Mouse (Mus musculus): ENCODE results near the gene Lrrc75a. TPM values are rescaled to one million over a fixed set of nuclear protein-coding genes. Genes with fewer than 3 reads are reported as not detected.
A peak's percentile ranks its signal among the peaks of the same experiment; 100 is the strongest.

The Lrrc75a gene
- total RNA-seq, 2 experiments from 2014 or later, result 13.0 to 14.2 TPM

DNA sequence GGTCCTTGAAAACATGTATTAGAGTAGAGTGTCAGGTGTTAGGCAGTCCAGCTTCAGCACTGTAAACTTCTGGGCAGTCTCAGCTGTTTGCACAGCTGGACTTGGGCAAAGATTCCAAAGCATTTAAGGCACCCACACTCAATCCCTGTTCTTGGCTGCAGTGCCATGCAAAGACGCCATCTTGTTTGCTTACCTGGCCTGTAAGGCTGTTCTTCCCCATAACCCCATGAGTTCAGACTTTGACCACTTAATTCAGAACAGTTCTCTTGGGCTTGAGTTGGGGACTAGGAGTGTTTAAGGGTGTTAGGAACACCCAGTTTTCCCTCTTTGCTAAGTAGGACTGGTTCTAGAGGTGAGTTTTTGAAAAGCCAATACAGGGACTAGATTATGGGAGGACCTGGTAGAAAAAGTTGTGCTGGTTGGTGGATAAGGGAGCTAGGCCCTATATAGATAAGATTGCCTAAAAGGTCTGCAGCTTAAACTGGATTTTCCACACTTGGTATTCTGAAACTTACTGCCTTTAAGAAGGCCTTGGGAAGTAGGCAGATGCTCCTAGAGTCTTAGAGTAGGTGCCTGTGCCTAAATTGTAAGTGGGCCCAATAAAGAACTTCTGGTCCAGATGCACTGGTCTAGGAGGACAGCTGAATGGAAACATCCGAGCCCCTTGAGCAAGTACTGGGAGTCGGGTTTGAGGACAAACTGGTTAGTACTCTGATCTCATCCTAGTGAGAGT, 43.3 kb downstream of the Lrrc75a start:
- intact Hi-C loops (cut with DNase I), result no loop called here
- no peak for DNase-seq (ENCODE audit: extremely low spot score in 1 of 2, low spot score in 2 of 2)

DNA sequence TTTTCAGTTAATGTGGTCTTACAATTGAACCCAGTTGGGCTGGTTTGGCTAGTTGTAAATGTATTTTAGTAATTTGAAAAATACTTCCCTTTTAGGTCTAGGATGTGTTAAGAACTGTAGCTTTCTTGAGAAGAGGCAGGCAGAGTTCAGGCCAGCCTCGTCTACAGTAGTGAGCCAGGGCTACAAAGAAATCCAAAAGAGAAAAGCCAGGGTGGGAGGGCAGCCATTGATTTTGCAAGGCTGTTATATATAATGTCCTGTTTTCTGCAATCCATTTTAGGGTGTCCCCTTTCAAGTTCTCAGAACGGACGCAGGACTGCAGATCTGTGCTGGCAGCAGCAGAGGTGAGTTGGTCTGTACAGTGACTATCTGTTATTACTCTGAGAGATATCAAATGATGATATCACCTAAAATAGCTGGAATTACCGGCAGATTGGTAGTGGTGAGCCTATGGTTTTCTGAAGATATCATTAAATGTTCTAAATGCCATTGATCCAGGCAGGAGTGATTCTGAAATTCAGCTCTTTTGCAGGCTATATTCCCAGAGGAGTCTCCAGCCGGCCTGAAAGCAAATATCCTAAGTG, 44.1 kb downstream of the Lrrc75a start:
- DNase-seq (ENCODE audit: extremely low spot score in 1 of 2, low spot score in 2 of 2), result no peak
- intact Hi-C loops (cut with DNase I), result no loop called here

DNA sequence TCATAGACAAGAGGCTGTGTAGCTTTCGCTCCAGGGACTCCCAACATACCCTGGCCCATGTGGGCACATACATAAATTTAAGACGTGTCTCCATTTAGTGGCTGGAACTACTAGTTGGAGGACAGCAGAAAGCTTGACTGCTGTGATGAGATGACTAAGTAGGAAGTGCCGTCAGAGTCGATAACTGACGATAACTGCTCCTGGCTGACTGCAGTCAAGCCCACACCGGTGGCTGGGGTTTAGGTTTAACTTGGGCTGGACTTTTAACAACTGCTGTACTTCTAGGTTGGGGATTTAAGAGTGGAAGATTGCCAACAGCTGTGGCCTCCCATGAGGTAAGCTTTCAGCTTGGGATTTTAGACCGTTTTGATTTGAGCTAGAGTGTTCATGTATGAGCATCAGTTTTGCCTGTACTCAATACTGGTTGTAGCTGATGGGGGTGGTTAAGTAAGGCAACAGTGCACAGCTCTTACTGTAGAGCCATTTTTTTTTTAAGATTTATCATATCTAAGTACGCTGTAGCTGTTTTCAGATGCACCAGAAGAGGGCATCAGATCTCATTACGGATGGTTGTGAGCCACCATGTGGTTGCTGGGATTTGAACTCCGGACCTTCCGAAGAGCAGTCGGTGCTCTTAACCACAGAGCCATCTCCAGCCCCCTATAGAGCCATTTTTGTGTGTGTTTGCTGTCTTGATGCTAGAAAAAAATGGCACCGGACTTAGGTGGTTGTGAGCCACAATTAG, 44.8 kb downstream of the Lrrc75a start:
- DNase-seq (ENCODE audit: extremely low spot score in 1 of 2, low spot score in 2 of 2), result no peak
- intact Hi-C loops (cut with DNase I), result loop anchor here (2.0 kb wide), 1 partner anchor 53 kb away; the partner anchor contains the start of gene Ubb

DNA sequence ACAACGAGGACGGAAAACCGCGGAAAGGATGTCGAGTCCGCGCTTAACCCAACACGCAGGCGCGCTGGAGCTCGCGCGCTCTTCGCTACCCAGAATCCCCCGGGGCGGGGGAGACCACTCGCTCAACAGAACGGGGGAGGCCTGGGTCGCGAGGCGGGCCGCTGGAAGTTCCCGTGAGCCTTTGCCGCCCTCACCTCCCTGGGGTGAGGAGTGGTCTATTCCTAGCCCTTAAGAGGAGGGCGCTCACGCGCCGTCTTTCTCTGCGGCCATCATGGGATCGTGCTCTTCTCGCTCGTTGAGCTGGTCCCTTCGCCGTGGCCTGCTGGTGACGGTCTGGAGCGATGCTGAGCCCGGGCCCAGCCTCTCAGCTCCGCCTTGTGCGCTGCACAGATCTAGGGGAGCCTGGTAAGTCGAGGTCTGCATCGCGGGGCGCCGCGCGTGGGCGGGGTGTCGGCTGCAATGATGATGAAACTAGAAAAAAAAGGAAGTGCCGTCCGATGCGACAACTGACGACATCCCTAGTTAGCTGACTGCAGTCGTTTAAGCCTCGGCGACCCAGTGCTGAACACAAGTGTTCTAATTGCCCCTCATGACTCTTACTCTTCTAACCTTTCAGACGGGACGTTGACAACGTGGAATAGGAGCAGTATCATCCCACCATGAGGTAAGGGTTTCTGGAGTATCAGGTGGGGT, 45.6 kb downstream of the Lrrc75a start:
- intact Hi-C loops (cut with DNase I), result loop anchor here (2.0 kb wide), 1 partner anchor 52 kb away; the partner anchor contains the start of gene Ubb
- peak; percentile 97 to 98 for DNase-seq (ENCODE audit: extremely low spot score in 1 of 2, low spot score in 2 of 2)

DNA sequence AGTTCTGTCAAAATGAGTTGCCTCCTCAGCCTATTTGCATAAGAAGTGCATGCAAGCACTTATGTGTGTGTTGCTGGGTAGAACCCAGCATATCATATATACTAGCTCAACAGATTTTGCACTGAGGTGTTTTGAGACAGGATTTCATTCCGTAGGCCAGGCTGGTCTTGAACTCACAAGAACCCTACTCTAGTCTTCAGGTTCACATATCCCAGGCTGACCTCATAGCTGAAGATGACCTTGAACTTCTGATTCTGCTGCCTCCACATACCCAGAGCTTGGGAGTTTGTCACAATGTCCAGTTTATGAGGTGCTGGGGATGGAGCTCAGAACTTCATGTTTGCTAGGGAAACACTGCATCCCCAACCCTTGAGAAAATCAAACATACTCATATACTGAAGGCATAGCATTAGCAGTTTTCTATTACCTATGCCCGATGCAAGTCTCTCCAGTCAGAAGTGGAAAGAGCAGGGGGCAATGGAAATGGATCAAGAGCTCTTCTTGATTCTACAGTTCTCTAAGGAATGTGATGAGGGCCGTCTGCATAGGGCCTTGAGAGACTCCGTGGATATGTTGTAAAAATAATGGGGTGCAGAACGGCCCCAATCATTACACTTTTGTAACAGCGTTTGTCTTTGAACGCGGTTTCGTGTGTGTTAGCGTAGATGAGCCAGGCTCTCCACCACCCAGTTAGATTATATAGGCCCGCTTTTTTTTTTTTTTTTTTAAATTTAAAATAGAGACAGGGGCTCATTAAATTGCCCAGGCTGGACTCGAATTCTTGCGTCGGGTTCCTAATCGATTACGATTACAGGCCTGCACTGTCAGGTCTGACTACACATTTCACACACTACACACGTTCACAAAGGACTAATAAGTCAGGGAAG, 46.3 kb downstream of the Lrrc75a start:
- no peak for DNase-seq (ENCODE audit: extremely low spot score in 1 of 2, low spot score in 2 of 2)
- intact Hi-C loops (cut with DNase I), result loop anchor here (2.0 kb wide), 1 partner anchor 51 kb away; the partner anchor contains the start of gene Ubb

DNA sequence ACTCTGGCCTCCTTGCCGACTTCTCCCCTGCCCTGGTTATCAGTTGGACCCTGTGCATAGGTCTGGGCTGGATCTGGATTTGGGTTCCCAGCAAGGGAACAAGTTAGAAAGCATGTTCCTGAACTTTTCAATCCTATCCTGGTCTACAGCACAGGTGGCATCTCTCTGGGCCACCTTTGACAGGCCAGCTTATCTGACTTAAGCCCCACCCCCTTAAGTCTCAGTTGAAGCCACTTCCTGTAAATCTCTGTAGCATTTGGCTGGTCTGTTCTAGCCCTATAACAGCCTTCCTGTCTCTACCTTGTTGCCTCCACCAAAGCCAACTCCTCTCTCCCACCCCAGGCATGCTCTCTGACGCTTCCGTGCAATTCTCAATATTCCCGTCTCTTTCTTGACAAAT, 49.8 kb downstream of the Lrrc75a start:
- no peak for DNase-seq (ENCODE audit: extremely low spot score in 1 of 2, low spot score in 2 of 2)
- intact Hi-C loops (cut with DNase I), result no loop called here

DNA sequence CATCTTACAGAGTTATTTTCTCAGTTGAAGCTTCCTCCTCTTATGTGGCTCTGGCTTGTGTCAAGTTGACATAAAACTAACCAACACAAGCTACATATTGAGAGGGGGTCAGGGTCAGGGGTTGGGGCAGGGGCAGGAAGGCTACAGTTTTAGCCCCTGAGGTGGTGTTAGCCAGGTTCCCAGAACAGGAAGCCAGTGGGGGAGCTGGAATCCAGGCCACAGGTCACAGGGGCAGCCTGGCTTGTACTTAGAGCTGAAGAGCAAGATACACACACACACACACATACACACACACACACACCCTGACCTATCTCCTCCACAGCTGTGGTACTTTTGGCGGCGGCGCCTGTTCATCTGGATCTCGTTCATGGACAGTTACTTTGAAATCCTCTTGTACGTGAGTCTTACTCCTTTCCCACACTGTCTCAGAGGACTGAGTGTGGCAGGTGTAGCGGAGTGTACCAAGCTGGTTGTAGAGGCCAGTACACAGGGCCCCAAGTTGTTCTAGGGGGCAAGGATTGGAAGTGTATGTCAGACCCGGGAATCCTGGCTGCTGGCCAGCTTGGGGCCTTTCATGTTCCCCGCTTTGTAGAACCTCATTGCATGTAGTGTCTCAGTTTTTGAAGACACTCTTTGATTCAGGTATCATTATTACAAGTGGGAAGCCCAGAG, 56.3 kb downstream of the Lrrc75a start:
- intact Hi-C loops (cut with DNase I), result no loop called here
- peak in 1 of 2 experiments; percentile 71 for DNase-seq (ENCODE audit: extremely low spot score in 1 of 2, low spot score in 2 of 2)

DNA sequence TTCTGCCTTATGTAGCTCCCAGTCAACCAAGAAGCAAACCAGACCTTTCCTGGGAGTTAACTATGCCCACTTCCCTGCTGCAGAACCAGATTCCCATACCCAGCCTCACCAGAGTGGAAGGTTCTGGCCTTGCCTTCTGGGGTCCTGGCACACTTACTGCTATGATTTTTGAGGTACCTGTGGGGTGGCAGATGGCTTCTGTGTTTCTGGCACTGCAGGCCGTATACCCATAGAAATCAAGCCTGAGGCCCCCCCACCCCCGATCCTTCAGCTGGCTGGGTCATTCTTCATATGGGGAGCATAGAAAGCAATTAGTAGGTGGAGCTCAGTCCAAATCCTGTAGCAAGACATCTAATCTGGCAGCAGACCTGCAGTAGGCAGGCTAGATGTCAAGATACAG, 57.3 kb downstream of the Lrrc75a start:
- DNase-seq (ENCODE audit: extremely low spot score in 1 of 2, low spot score in 2 of 2), result no peak
- intact Hi-C loops (cut with DNase I), result no loop called here

DNA sequence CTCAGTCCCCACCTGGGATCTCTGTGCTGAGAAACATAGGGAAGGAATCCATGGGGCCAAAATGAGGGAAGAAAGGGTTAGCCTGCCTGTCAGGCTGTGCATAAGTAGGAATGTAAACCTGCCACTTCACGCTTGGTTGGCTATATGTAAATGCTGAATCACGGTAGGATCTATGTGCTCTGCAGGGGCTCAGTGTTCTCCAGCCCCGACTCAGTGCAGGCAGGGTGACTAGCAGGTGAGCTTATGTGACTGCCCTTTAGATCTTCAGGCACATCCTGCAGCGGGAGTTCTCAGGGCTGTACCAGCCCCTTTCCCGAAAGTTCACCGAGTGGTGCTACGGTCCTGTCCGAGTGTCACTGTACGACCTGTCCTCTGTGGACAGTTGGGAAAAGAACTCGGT, 58.9 kb downstream of the Lrrc75a start:
- intact Hi-C loops (cut with DNase I), result no loop called here
- no peak for DNase-seq (ENCODE audit: extremely low spot score in 1 of 2, low spot score in 2 of 2)

DNA sequence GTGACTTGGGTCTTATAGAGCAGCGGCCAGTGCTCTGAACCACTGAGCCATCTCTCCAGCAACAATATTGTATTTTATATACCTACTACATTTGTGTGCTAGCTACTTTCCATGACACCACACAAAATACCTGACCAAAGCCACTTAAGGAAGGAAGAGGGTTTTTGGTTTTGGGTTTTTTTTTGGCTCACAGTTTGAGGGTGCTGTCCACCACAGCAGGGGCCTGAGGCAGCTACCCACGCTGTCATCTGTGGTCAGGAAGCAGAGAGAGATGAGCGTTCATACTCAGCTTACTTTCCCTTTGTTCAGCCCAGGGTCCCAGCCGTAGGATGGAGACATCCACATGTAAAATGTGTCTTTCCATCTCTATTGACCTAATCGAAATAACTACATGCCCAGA, 61.3 kb downstream of the Lrrc75a start:
- intact Hi-C loops (cut with DNase I), result no loop called here
- no peak for DNase-seq (ENCODE audit: extremely low spot score in 1 of 2, low spot score in 2 of 2)

DNA sequence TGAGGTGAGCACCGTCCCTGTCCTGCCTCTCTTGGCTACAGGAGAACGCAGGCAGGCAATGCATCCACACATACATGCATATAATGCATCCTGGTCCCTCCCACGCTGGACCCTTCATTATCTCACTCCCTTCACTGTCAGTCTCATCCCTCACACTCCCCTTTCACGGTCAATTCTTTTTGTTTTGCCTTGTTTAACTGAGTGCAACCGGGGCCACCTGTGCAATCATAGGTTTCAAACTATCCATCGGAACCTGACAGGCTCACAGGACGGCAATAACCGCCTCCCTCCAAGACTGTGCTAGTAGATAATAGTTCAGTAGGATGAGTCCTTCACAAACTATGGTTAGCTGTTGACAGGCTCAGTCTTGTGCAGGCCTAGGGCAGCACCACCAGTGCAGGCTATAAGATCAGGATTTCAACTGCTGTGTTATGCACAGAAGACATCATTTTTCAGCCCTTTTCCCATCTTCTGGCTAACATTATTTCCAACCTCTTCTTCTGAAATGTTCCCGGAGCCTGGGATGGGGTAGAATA, 63.6 kb downstream of the Lrrc75a start:
- no peak for DNase-seq (ENCODE audit: extremely low spot score in 1 of 2, low spot score in 2 of 2)
- intact Hi-C loops (cut with DNase I), result no loop called here

DNA sequence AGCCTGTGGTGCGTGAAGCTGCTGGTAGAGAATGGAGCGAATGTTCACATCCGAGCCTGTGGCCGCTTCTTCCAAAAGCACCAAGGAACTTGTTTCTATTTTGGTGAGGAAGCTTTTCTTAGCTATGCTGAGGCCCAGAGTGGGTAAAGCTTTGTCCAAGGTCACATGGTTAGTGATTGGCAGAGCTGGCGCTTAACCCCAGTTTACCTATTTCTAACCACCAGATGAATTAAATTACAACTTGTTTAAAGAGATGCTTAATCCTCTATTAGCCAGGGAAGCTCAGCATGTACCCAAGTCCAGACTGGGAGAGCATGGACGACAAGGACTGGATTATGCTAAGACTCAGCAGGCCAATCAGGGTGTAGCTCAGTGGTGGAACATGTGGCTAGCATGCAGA, 65.3 kb downstream of the Lrrc75a start:
- no peak for DNase-seq (ENCODE audit: extremely low spot score in 1 of 2, low spot score in 2 of 2)
- intact Hi-C loops (cut with DNase I), result no loop called here

DNA sequence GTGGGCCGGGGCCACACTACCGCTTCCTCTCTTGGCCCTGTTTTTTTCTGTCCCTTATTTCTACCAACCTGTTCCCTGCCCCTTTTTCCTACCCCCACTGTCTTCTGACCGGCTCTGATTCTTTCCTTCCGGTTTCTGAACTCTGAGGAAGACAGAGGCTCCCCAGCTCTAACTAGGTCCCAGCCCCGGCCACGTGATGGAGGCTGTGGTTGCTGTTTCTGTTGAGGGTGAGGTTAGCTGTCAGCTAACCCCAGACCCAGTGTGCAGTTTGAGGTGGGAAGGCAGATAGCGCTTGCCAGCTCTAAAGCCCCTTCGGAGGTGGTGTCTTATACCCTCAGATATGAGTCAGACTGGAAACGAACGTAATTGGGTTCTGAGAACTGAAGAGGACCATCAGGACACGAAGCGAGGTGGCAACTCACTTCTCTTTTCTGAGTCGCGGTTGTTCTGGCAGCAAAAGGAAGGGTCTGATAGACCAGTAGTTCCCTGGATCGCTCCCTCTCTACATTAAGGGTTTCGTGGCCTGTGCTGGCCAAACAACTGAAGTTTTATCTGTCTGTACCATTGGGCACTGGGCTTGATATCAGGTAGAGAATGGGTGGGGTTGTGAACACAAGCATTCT, 71.7 kb downstream of the Lrrc75a start:
- intact Hi-C loops (cut with DNase I), result no loop called here
- DNase-seq (ENCODE audit: extremely low spot score in 1 of 2, low spot score in 2 of 2), result peak in 1 of 2 experiments; percentile 40

DNA sequence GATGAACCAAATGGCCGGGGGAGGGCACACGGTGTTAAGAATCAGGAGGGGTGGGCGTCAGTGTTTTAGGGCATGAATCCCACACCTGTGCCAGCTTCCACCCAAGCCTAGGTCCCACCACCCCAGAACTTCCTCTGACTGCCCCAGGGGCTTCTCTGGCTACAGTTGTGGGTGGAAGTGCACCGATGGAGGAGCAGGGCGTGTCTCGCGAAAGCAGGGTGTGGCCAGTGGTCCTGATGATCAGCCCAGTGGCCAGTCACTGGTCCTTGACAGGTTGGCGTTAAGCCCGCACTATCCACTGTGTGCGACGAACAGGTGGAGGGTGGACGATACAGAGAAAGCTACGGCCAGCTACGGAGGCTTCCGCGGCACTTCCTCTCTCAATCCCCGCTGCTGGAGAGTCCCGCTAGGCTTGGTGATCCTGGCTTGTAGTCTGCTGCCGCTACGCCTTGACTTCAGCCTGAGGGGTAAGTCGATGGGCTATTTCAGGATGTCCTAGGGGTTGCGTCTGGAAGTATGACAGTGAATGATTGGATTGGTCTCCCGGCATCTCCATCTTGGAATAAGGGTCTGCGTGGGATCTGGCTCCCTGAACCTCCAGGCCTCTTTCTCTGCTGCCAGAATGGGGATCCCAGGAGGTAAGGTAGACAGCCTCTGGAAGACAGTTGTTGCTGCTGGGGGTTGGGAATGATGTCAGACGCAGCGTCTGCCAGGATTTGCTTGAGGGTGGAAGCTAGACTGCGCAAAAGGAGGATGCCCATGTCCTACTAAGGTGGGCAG, 72.5 kb downstream of the Lrrc75a start:
- intact Hi-C loops (cut with DNase I), result no loop called here
- peak; percentile 47 to 77 for DNase-seq (ENCODE audit: extremely low spot score in 1 of 2, low spot score in 2 of 2)

DNA sequence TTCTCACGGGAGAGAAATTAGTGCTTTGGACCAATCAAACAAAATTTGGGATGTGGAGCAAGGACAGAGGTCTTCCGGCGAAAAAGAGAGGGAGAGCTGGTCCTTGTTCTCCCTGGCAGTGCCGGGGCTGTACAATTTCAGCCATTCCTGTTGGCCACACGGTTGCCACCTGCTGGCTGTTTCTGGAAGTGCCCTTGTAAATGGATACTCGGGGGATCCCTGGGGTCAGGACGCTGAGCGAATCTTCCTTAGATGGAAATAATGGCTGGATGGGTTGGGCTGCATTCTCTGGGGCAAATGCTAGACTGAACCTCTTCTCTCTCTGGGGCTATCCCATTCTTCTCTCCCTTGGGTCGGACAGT, 73.0 kb downstream of the Lrrc75a start:
- intact Hi-C loops (cut with DNase I), result no loop called here
- DNase-seq (ENCODE audit: extremely low spot score in 1 of 2, low spot score in 2 of 2), result peak; percentile 87 to 88

DNA sequence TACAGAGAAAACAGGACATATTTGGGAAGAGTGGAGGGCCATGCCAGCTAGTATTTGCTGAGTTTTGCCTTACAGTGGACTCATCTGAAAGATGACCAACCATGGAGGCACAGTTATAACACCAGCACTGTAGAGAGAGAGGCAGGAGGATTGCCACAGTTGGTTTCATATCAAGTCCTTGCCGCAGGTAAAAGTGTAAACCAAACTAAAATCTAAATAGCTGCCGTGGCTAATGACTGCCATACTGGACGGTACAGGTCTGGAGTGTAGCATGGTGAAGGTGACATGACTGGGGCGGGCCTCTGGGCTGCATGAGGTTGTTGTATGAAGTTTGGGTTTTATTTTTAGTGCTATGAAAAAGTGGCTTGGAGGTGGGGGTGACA, 73.6 kb downstream of the Lrrc75a start:
- intact Hi-C loops (cut with DNase I), result no loop called here

More for the DNA sequence above, 73.6 kb downstream of the Lrrc75a start:
- DNase-seq (ENCODE audit: extremely low spot score in 1 of 2, low spot score in 2 of 2), result no peak
